Mouse (Mus musculus) CD4-positive helper T cell, adult 2 months (primary cell): ENCODE measurements around the gene Hvcn1.
"Not testable (repeated sequence)": the region's sequence is repeated elsewhere in the genome, so short reads cannot be mapped to it uniquely, and the experiment has no call there.

ENCODE experiments used
- DNase-seq: peaks from one replicate; pipeline ENCODE4 v3.0.0-alpha.2; 2012; ENCODE audit warnings: low read depth, missing footprints, low spot score

The Hvcn1 gene

GRCm38 (mm10) chr5:122204180-122204579 is 2.4 kb upstream of the Hvcn1 start:
- DNase-seq, result no peak

GRCm38 (mm10) chr5:122208909-122209308 is 2.3 kb downstream of the Hvcn1 start:
- no peak for DNase-seq

- DNase-seq, result peak; percentile 79
These were observed 3.2 kb downstream of the Hvcn1 start for GRCm38 (mm10) chr5:122209591-122210368.

- no peak for DNase-seq
These were observed 4.3 kb downstream of the Hvcn1 start for GRCm38 (mm10) chr5:122210890-122211289.

- no peak for DNase-seq
These were observed 5.5 kb downstream of the Hvcn1 start for GRCm38 (mm10) chr5:122212125-122212524.

- not testable (repeated sequence) for DNase-seq
These were observed 6.2 kb downstream of the Hvcn1 start for GRCm38 (mm10) chr5:122212820-122213219.

- no peak for DNase-seq
These were observed 7.3 kb downstream of the Hvcn1 start for GRCm38 (mm10) chr5:122213861-122214260.

- DNase-seq, result no peak
These were observed 11.0 kb downstream of the Hvcn1 start for GRCm38 (mm10) chr5:122217636-122218035.

- no peak for DNase-seq
These were observed 11.7 kb downstream of the Hvcn1 start for GRCm38 (mm10) chr5:122218109-122218905.

GRCm38 (mm10) chr5:122218928-122219327 is 12.3 kb downstream of the Hvcn1 start:
- DNase-seq, result peak; percentile 68

- DNase-seq, result peak; percentile 87
These were observed 13.3 kb downstream of the Hvcn1 start for GRCm38 (mm10) chr5:122219655-122220629.

- no peak for DNase-seq
These were observed 14.5 kb downstream of the Hvcn1 start for GRCm38 (mm10) chr5:122221085-122221484.

- peak; percentile 71 for DNase-seq
These were observed 17.7 kb downstream of the Hvcn1 start for GRCm38 (mm10) chr5:122224291-122224690.

GRCm38 (mm10) chr5:122228271-122228765 is 21.7 kb downstream of the Hvcn1 start:
- peak; percentile 28 for DNase-seq

GRCm38 (mm10) chr5:122228772-122229171 is 22.2 kb downstream of the Hvcn1 start:
- DNase-seq, result no peak

- peak; percentile 87 for DNase-seq
These were observed 24.2 kb downstream of the Hvcn1 start for GRCm38 (mm10) chr5:122230816-122231215.

GRCm38 (mm10) chr5:122231431-122231830 is 24.8 kb downstream of the Hvcn1 start:
- DNase-seq, result peak; percentile 58

- DNase-seq, result peak; percentile 87
These were observed 25.4 kb downstream of the Hvcn1 start for GRCm38 (mm10) chr5:122232004-122232403.

GRCm38 (mm10) chr5:122233077-122233581 is 26.5 kb downstream of the Hvcn1 start:
- peak; percentile 65 for DNase-seq

- DNase-seq, result peak; percentile 81
These were observed 27.1 kb downstream of the Hvcn1 start for GRCm38 (mm10) chr5:122233695-122234094.
